Mouse (Mus musculus): ENCODE data around the gene Btg4. TPM values are rescaled to one million over a fixed set of nuclear protein-coding genes. Genes with fewer than 3 reads are reported as not detected.

Btg4 gene
- polyA plus RNA-seq, 1 experiment from 2014 or later = not detected

- ATAC-seq (ENCODE audit: low read depth) (peak; percentile 72), DNase-seq (no peak)
- Histone ChIP-seq H3K9me3 (replicated peaks) (no peaks in the 10 kb centered on the region), H3K4me3 (replicated peaks) (no peak overlapping the region), H3K27me3 (0 out of 2 replicates have a peak, but pooled peaks cover 7% of the 10 kb centered on the region), H3K4me2 (no peak overlapping the region), H3K4me1 (replicated peaks) (peaks cover 10% of the 10 kb centered on the region), H3K9ac (no peak overlapping the region), H3K36me3 (no peaks in the 10 kb centered on the region), H3K27ac (no peak overlapping the region)
- 24% methylated on average over 5 of the region's 5 CpGs for WGBS (ENCODE audit: insufficient replicate concordance)
Measured at GRCm38 (mm10) chr9:51093697-51094096, 33.0 kb downstream of the Btg4 start.

- H3K4me3 ChIP-seq (replicated peaks) = no peak overlapping the region
- no peak overlapping the region for H3K9ac ChIP-seq
- WGBS (ENCODE audit: insufficient replicate concordance) = 32% methylated on average over 2 of the region's 2 CpGs
- no peak for ATAC-seq (ENCODE audit: low read depth)
- no peak overlapping the region for H3K4me2 ChIP-seq
- H3K27me3 ChIP-seq = peaks cover 19% of the 10 kb centered on the region
- peaks cover 10% of the 10 kb centered on the region for H3K4me1 ChIP-seq (replicated peaks)
- H3K27ac ChIP-seq = no peak overlapping the region
- H3K9me3 ChIP-seq (replicated peaks) = no peaks in the 10 kb centered on the region
- H3K36me3 ChIP-seq = no peaks in the 10 kb centered on the region
- DNase-seq = no peak
Measured at GRCm38 (mm10) chr9:51096306-51096705, 35.6 kb downstream of the Btg4 start.

- WGBS (ENCODE audit: insufficient replicate concordance) = 7% methylated on average over 27 of the region's 27 CpGs
- Histone ChIP-seq H3K9me3 (replicated peaks) (no peaks in the 10 kb centered on the region), H3K4me3 (replicated peaks) (0 out of 2 replicates have a peak within 1 kb of the TSS, but pooled peaks have one; percentile 10), H3K36me3 (no peaks in the 10 kb centered on the region), H3K9ac (no peak within 1 kb of the TSS), H3K27ac (no peak within 1 kb of the TSS), H3K27me3 (peaks cover 60% of the 10 kb centered on the region), H3K4me1 (replicated peaks) (peaks cover 7% of the 10 kb centered on the region), H3K4me2 (peak within 1 kb of the TSS; percentile 41)
- no peak for ATAC-seq (ENCODE audit: low read depth)
- no peak for DNase-seq
Measured at GRCm38 (mm10) chr9:51101756-51102425, 41.2 kb downstream of the Btg4 start, which contains the start of gene 4833427G06Rik. Gene 4833427G06Rik, minus strand, starts transcription at chr9:51102078.

GRCm38 (mm10) chr9:51102963-51103807 is 42.5 kb downstream of the Btg4 start:
- Histone ChIP-seq H3K9me3 (replicated peaks) (no peaks in the 10 kb centered on the region), H3K4me3 (replicated peaks) (peak overlapping the region; percentile 52), H3K27me3 (peaks cover 62% of the 10 kb centered on the region), H3K9ac (no peak overlapping the region), H3K36me3 (no peaks in the 10 kb centered on the region), H3K4me1 (replicated peaks) (peaks cover 7% of the 10 kb centered on the region), H3K27ac (no peak overlapping the region), H3K4me2 (peak overlapping the region; percentile 72)
- ATAC-seq (ENCODE audit: low read depth) (no peak), DNase-seq (no peak)
- WGBS (ENCODE audit: insufficient replicate concordance) = 1% methylated on average over 44 of the region's 44 CpGs

GRCm38 (mm10) chr9:51103808-51104514 is 43.3 kb downstream of the Btg4 start:
- H3K4me3 ChIP-seq (replicated peaks) = peak overlapping the region; percentile 52
- peaks cover 7% of the 10 kb centered on the region for H3K4me1 ChIP-seq (replicated peaks)
- WGBS (ENCODE audit: insufficient replicate concordance) = 14% methylated on average over 30 of the region's 30 CpGs
- peak overlapping the region; percentile 72 for H3K4me2 ChIP-seq
- H3K27me3 ChIP-seq = peaks cover 62% of the 10 kb centered on the region
- no peak overlapping the region for H3K27ac ChIP-seq
- H3K36me3 ChIP-seq = no peaks in the 10 kb centered on the region
- H3K9ac ChIP-seq = no peak overlapping the region
- no peak for DNase-seq
- H3K9me3 ChIP-seq (replicated peaks) = no peaks in the 10 kb centered on the region
- no peak for ATAC-seq (ENCODE audit: low read depth)

GRCm38 (mm10) chr9:51105751-51106150 is 45.0 kb downstream of the Btg4 start:
- no peak for ATAC-seq (ENCODE audit: low read depth)

GRCm38 (mm10) chr9:51114767-51115166 is 54.1 kb downstream of the Btg4 start:
- Histone ChIP-seq H3K36me3 (no peaks in the 10 kb centered on the region), H3K27me3 (no peaks in the 10 kb centered on the region), H3K9me3 (replicated peaks) (no peaks in the 10 kb centered on the region), H3K4me2 (no peak overlapping the region), H3K9ac (no peak overlapping the region), H3K4me3 (replicated peaks) (no peak overlapping the region), H3K27ac (no peak overlapping the region), H3K4me1 (replicated peaks) (no peaks in the 10 kb centered on the region)
- no peak for ATAC-seq (ENCODE audit: low read depth)
- 32% methylated on average over 4 of the region's 4 CpGs for WGBS (ENCODE audit: insufficient replicate concordance)
- DNase-seq = no peak

More at GRCm38 (mm10) chr9:51105751-51106150, 45.0 kb downstream of the Btg4 start:
- Histone ChIP-seq H3K4me2 (no peak overlapping the region), H3K27me3 (peaks cover 55% of the 10 kb centered on the region), H3K4me3 (replicated peaks) (no peak overlapping the region), H3K36me3 (no peaks in the 10 kb centered on the region), H3K9ac (no peak overlapping the region), H3K9me3 (replicated peaks) (no peaks in the 10 kb centered on the region), H3K27ac (no peak overlapping the region), H3K4me1 (replicated peaks) (peaks cover 7% of the 10 kb centered on the region)
- 34% methylated on average over 2 of the region's 2 CpGs for WGBS (ENCODE audit: insufficient replicate concordance)
- DNase-seq = no peak

- H3K9ac ChIP-seq = no peak overlapping the region
- H3K4me1 ChIP-seq (replicated peaks) = peaks cover 21% of the 10 kb centered on the region
- no peaks in the 10 kb centered on the region for H3K36me3 ChIP-seq
- DNase-seq (no peak), ATAC-seq (ENCODE audit: low read depth) (peak; percentile 58; the same call in 1 of the 2 replicates)
- H3K27me3 ChIP-seq = no peaks in the 10 kb centered on the region; the same call in 1 of the 2 replicates
- 42% methylated on average over 3 of the region's 3 CpGs for WGBS (ENCODE audit: insufficient replicate concordance)
- no peak overlapping the region for H3K27ac ChIP-seq
- H3K4me2 ChIP-seq = no peak overlapping the region
- no peaks in the 10 kb centered on the region for H3K9me3 ChIP-seq (replicated peaks)
- H3K4me3 ChIP-seq (replicated peaks) = no peak overlapping the region
Measured at GRCm38 (mm10) chr9:51136985-51137384, 76.3 kb downstream of the Btg4 start.

- Histone ChIP-seq H3K27me3 (no peaks in the 10 kb centered on the region; the same call in 1 of the 2 replicates), H3K4me1 (replicated peaks) (peaks cover 21% of the 10 kb centered on the region), H3K4me2 (no peak overlapping the region), H3K9me3 (replicated peaks) (no peaks in the 10 kb centered on the region), H3K36me3 (no peaks in the 10 kb centered on the region), H3K27ac (peak overlapping the region; percentile 32; the same call in 1 of the 2 replicates), H3K9ac (no peak overlapping the region), H3K4me3 (replicated peaks) (no peak overlapping the region)
- WGBS (ENCODE audit: insufficient replicate concordance) = 27% methylated on average over 4 of the region's 4 CpGs
- DNase-seq (no peak), ATAC-seq (ENCODE audit: low read depth) (peak; percentile 65)
Measured at GRCm38 (mm10) chr9:51137432-51137831, 76.7 kb downstream of the Btg4 start.

GRCm38 (mm10) chr9:51137836-51138235 is 77.1 kb downstream of the Btg4 start:
- no peaks in the 10 kb centered on the region for H3K9me3 ChIP-seq (replicated peaks)
- H3K9ac ChIP-seq = no peak overlapping the region
- peak overlapping the region; percentile 32; the same call in 1 of the 2 replicates for H3K27ac ChIP-seq
- peaks cover 21% of the 10 kb centered on the region for H3K4me1 ChIP-seq (replicated peaks)
- no peaks in the 10 kb centered on the region; the same call in 1 of the 2 replicates for H3K27me3 ChIP-seq
- H3K4me3 ChIP-seq (replicated peaks) = no peak overlapping the region
- no peak overlapping the region for H3K4me2 ChIP-seq
- no peaks in the 10 kb centered on the region for H3K36me3 ChIP-seq
- 57% methylated on average over 1 of the region's 1 CpGs for WGBS (ENCODE audit: insufficient replicate concordance)
- no peak for DNase-seq
- peak; percentile 81 for ATAC-seq (ENCODE audit: low read depth)

- Histone ChIP-seq H3K9ac (no peak overlapping the region), H3K4me1 (replicated peaks) (peaks cover 21% of the 10 kb centered on the region), H3K27me3 (no peaks in the 10 kb centered on the region; the same call in 1 of the 2 replicates), H3K9me3 (replicated peaks) (no peaks in the 10 kb centered on the region), H3K4me3 (replicated peaks) (no peak overlapping the region), H3K4me2 (no peak overlapping the region), H3K27ac (no peak overlapping the region), H3K36me3 (no peaks in the 10 kb centered on the region)
- WGBS (ENCODE audit: insufficient replicate concordance) = 83% methylated on average over 1 of the region's 1 CpGs
- DNase-seq (no peak), ATAC-seq (ENCODE audit: low read depth) (no peak)
Measured at GRCm38 (mm10) chr9:51138301-51138700, 77.6 kb downstream of the Btg4 start.
